Mouse (Mus musculus): Measurements from ENCODE around the gene Lck.

The Lck gene

GRCm38 (mm10) chr4:129573430-129573829, at the start of gene Lck:
Gene Lck (minus strand): TSS chr4:129573641.
- no peak for DNase-seq

GRCm38 (mm10) chr4:129622803-129623535, 49.5 kb upstream of the Lck start:
- no peak for DNase-seq

DNA sequence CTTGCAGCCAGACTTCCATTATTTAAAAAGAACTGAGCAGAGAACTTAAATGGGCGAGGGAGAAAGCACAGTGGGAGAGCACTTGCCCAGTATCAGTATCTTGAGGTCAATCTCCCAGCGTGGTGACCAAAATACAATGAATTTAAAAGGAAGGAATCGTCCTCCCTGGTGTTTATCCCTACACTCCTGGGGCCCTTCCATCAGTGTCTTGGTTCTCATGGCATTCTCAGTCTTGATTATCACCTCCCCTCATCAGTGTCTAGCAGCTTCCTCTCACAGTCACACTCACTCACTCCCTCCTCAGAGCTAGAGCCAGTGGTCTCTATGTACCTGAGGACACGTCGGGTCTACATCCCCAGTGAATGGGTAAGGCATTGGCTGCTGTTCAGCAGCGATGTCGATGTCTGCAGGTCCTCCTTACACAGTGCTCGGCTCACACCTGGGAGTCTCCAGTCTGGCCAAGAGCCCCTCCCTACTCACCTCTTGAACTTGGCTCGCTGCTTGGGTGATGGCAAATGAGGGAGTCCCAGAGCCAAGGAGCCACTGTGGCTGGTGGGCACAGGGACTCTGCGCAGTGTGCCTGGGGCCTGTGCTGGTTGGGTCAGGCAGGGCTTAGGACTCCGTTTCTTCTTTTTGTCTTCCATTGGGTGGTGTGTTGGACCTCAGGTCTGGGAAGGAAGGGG, 48.8 kb upstream of the Lck start:
- DNase-seq = no peak

GRCm38 (mm10) chr4:129621283-129621841, 47.9 kb upstream of the Lck start:
- DNase-seq = peak; percentile 63

- no peak for DNase-seq
These were observed 47.2 kb upstream of the Lck start for GRCm38 (mm10) chr4:129620419-129621282.

GRCm38 (mm10) chr4:129618786-129619691, 45.6 kb upstream of the Lck start, which contains the start of gene Iqcc:
Gene Iqcc (minus strand): TSS chr4:129619099.
- peak; percentile 97 for DNase-seq

DNA sequence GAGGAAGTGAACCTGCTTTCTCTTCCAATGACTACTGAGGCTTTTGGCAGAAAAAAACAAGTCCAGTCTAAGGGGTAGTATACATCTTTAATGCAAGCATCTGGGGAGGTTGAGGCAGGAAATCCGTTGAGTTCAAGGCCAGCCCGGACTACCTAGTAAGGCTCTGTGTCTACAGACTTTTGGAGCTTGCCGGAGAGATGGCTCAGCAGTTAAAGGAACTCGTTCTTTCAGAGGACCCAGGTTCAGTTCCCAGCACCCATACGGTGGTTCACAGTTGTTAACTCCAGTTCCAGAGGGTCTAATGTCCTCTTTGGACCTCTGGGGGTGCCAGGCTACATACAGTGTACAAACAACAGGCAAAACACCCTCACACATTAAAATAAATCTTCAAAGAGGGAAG, 44.6 kb upstream of the Lck start:
- DNase-seq = no peak

- DNase-seq = no peak
These were observed 43.7 kb upstream of the Lck start for GRCm38 (mm10) chr4:129617121-129617641.

GRCm38 (mm10) chr4:129616631-129617030, 43.2 kb upstream of the Lck start:
- no peak for DNase-seq

DNA sequence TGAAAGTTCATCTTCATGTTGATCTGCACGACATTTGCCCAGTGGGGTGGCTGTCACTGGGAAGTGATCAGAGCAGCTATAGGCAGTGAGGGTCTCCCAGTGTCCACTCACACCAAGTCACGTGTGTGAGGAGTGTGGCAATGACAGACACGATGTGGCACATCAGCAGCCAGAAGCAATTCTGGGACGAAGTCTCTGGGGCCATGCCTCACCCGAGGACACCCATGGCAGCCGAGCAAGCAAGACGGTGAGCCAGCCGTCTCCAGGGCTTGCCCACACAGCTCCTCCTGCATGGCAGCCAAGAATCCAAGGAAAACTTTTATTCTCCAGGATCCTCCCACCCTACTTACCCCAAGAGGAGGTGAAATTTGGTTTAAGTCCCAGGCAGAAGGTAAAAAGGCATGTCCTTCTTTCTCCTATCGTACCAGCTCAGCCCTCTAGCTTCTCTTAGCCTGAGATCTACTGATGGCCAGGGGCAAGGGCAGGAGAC, 42.4 kb upstream of the Lck start:
- no peak for DNase-seq

DNA sequence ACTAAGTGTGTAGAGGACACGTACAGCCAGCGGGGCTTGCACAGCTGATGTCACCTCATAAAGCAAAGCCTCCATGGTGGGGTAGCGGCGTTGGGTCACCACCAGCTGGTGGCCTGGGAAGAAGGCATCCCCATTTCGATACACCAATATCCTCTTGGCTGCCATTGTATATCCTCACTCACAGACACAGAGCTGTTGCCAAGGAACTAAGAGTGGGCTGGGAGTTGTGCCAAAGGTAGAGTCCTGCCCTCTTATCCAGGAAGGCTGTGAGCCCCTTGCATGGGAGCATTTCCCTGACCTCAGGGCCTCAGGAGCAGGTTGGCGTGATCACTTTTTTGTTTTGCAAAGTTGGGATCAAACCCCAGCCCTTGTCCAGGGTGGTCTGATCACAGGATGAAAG, 40.7 kb upstream of the Lck start, which contains the start of gene Dcdc2b:
Dcdc2b (minus strand) TSS at position 165 of the 400 bp plus-strand sequence.
- no peak for DNase-seq

- no peak for DNase-seq
These were observed 37.0 kb upstream of the Lck start for GRCm38 (mm10) chr4:129610472-129610871.

- no peak for DNase-seq
These were observed 36.6 kb upstream of the Lck start for GRCm38 (mm10) chr4:129610026-129610425.

DNA sequence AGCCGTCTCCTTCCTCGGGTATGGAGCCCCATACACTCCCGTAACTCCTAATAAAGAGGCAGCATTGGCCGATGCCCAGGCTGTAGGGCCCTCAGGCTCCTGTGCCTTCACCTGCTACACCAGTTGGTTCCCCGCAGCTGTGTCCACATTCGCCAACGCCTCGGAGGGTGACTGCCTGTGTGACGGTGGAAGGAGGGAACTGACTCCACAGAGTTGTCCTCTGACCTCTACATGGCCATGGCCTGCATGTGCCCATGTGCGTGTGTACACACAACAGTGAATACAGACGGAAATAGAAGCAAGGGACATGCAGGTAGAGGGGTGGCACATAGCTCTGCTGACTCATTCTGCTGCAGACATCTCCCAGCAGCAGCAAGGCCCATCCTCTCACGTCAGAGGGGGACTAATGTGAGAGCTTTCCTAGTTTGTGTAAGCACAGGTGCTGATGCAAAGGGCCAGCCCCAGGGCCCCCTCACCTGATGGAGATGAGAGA, 35.7 kb upstream of the Lck start:
- no peak for DNase-seq

DNA sequence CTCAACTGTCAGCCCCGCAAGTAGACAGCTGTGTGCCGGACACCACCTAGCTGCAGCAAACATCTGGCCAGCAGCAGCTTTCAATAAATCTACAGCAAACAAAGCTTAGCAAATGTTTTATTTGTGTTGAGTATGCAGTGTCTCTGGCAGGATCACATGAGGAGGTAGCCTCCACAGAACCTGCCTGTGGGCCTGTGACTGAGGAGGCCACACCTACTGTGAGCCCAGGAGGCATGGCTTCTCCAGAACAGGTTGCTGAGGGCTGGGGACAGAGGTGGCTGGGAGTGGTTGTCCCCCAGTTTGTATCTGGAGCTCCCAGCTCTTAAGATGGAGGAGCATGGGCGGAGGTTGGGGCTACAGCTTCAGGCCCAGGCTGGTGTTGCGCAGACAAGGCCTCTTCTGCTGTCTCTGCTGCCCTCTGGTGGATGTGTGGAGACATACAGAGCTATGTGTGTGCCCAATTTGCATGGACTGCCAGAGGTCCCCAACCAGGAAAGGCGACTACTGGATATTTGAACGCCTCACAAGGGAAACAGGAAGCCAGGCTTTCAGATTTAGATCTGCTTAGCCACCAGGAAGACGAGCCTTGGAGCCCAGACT, 35.1 kb upstream of the Lck start:
- DNase-seq = peak; percentile 84

DNA sequence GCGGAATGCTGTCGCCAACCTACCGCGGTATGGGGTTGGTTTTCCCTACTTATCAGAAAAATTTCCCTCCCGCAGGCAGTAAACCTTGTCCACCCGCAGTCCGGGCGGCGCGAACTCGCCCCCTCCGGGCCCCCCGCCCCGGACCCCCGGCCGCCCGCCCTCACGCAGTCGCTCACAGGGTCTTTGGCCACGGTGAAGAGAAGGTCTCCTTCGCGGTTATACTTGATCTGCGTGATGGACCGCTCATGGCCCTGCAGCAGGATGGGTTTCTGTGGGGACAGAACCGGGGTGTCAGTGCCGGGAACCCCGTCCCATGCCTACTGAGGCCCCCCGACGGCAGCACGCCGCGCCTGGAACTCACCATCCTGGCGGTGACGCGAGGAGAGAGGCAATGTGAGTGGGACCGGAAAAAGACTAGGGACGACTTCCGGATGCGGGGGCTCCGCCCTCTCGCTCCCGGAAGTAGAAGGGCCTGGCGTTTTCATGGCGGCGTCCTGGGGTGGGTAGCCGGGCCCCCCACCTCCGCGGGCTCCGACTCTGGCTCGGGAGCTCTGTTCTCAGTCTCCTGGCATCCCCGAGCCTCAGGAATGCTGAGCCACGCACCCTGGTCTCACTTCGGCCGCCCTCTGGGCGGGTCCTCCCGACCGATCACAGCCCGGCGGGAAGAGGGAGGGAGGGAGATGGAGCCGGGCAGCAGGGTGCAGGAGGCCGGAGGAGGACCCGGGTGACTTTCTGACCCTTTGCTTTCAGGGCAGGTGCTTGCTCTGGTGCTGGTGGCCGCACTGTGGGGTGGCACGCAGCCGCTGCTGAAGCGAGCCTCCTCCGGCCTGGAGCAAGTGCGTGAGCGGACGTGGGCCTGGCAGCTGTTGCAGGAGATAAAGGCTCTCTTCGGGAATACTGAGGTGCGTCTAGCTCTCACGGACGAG, 27.1 kb upstream of the Lck start, which contains the start of the genes Eif3i and Tmem234:
Eif3i (minus strand) TSS at position 416 of the 926 bp plus-strand sequence.
Tmem234 (plus strand) TSS at position 436 of the 926 bp plus-strand sequence.
- peak; percentile 84 for DNase-seq

- no peak for DNase-seq
These were observed 15.4 kb upstream of the Lck start for GRCm38 (mm10) chr4:129588865-129589264.

DNA sequence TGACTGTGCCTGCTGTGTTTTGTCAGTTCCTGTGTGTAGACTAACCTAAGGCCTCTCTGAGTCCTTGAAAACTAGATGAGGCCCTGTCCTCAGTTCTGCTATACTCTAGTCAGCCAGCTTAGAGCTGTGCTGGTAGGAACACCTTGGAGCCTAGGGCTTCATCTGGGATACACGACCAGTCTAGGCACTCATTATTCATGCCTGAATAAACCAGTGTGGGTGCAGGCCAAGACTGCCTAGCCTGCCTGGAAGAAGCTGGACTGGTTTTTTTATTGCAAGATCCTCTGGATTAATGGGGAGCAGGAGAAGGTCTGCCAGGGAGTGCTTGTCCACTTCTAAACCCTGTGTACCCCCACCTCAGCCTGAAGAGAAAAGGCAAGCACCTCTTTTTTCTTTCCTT, 13.5 kb upstream of the Lck start:
- DNase-seq = peak; percentile 58

DNA sequence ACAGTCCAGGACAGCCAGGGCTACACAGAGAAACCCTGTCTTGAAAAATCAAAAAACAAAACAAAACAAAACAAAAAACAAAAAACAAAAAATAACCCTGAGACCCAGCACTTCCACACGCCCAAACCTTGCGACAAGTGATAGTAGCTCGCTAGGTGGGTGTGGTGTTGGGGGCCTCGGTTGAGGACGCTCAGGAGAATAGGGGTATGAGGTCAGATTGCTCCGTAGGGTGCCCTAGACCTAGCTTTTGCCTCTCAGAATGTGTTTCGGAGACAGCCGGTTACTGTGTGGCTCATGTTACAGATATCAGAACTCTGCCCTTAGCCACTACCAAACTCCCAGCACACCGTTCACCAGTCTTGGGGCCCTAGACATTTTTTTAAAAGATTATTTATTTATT, 12.3 kb upstream of the Lck start:
- no peak for DNase-seq

Data from kidney, adult 9 months (tissue).